Mouse (Mus musculus) 416B (cell line): ENCODE data around the gene Cyp2j5.
"Not testable (repeated sequence)": the region's sequence is repeated elsewhere in the genome, so short reads cannot be mapped to it uniquely, and the experiment has no call there.

Source experiments
- DNase-seq: peaks from one replicate; pipeline ENCODE4 v3.0.0; 2011; ENCODE audit warnings: low read depth

Cyp2j5 gene

DNA sequence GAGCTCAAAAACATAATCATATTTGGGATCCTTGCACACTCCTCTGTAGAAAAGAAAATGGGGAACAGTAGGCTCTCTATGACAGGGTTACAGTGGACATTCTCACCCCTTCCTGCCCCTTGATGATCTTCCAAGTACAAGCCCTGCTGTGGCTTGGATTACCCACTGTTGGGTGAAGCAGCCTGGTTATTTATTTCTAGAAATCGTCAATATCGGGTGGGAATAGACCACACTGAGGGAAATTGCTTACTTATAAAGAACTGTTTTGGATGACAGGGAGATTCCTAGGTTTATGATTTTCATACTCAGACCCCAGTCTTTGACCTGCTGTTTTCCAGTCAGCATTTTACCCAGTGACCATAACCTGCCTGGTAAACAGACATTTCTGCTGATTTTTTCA lies at the start of gene Cyp2j5:
Cyp2j5 (minus strand) TSS at position 164 of the 400 bp plus-strand sequence.
- no peak for DNase-seq

DNA sequence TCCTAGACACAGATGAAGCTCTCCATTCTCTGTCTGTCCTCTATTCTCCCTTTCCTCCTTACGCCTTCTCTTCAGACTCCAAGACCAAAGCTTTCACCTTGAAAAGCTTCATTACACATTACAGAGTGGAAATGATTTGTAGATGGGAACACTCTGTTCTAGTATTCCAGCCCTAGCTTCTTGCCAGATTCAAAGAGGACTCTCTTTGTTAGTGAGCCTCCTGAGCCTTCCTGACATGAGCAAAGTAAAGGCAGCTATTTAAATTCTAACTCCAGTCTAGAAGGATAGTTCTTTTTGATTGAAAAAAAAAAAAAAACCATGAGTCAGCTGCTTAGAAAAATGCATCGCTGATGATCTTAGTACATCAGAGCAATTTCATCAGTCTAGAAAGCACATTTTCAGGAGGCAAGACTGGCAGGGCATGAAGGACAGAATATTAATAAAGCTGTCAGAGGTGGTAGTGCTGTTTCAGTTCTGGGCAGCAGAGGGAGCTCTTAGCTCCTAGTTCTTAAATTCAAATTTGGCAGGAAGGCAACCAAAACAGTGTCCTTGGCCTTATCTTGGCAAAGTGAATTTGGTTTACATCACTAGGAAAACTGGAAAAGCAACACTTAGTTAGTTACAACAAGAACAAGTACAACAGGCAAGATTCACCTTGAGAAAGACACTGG lies 41.5 kb upstream of the Cyp2j5 start:
- peak; percentile 47 for DNase-seq

DNA sequence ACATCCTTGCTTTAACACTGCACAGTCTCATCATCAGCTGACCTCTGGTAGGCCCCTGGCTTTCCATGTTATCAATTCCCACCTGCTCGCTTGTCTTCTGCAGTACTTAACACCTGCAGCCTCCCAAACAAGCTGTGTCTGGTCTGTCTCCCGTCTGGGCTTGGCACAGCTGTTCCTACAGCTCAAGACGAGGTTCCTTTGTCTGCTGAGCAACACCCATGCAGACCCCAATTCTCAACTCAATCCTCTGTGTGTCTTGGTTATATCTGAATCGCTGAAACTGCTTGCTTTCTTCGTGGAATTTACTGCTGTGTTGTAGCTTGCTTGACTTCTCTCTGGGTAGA lies 34.2 kb upstream of the Cyp2j5 start:
- no peak for DNase-seq

DNA sequence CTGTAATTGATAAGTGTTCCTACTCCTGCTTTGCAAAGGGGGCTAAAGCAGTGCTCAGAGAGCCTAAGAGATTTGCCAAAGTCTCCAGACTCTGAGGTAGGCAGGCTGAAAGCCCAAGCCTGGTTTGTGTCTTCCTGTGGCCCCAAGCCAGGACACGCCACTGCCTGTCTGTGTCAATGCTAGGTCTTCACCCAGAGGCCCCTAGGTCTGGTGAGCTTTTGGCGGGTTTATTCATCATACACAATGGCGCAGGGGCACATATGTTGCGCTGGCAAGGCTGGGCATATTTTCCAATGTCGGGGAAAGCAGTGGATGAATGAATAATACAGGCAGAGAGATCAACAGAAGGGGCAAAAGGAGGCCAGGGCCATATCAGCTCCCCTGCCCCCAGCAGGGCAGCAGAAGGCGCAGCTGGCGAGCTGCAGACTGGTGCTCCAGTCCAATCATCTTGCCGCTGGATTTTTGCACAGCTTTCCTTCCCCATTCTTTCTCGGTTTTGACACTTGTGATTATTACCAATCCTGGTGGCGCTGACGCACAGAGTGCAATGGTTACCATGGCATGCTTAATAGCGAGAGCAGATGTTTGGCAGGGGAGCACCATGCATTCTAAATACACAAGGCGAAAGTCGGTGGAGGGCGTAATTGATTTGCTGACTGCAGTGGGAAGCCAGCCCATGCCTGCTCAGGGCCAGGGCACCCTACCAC lies 33.7 kb upstream of the Cyp2j5 start:
- DNase-seq, result no peak

DNA sequence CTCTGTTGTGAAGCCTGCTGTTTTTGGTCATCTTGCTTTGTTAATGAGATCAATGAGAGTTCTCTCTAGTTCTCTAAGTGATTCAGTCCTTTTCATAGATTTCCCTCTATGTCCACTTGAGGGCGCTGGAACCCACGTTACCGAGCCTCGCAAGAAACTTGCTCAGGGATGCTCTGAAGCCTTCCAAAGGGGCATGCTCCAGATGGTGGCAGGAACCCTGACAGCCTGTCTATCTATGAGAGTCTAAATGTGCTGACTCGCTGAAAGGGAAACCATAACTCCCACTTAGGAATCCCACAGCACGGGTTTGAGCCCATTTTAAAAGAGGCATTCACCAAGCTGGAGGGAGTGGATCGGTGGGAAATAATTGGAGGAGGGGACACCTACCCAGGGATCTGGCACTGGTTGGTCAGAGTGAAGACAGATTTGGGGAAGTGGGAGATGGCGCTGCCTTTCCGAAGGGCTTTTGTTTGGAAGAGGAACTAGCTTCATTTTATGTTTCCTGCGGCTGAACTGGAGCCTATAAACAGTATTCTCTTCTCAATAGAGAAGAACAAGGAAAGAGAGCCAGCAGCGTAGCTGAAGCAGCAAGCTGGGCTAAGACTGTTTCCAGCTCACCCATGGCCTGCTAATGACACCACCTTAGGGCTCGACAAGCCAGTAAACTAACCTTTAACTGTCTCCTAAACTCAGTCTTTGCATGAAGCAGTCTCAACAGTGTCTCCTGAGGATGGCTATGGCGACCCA lies 32.8 kb upstream of the Cyp2j5 start:
- DNase-seq, result peak; percentile 43

DNA sequence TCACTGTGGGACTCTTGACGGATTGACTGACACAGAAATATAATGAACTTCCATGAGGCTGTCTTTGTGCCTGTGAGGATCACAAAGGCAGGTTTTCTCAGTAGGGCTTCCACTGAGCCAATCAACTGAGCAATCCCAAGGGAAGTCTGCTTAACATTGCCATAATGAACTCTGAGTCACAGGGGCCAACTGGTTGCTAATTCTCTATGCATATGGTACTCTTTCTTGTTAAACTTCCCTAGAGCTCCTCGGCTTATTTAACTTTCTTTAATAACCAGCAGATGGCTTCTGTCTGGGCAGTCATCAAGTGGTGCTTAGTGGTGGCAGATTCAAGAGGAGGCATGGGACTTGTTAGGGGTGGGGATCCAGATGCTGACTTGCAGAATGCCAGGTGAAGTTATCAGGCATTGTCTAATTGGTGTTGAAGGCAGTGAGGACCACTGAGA lies 23.4 kb upstream of the Cyp2j5 start:
- no peak for DNase-seq

DNA sequence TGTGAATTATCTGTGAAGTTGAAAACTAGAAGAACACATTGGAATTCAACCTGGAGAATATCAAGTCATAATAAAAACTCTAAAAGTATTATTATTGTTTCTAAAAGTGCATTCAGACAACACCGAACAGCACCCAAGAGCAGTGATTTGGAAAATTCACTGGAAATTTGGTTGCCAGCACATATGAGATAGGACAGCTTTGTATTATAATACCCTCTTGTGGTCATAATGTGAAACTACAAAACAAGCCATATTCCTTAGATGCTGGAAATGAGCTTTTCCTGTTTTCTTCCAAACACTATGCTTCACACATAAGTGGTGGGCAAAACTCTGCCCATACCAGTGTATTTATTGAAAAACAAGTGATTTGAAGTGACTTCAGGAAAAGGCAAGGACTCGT lies 19.5 kb upstream of the Cyp2j5 start:
- peak; percentile 4 for DNase-seq

DNA sequence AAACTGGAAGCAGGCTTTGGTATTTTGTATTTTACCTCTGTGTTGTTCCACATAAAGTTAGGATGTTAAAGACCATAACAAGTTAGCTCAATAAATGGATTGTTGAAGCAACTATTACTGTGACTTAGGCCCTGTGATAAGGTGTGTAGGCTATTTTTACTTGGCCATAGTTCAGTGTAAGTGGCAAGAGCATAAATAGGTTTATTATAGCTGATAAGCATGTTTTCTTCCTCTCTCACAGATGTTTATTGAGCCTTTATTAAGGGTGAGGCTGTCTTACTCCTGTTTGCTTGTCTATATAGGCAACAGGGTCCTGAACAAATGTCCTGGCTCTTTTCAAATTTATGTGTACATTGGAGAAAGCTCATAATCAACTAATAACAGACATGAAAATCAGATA lies 17.0 kb upstream of the Cyp2j5 start:
- no peak for DNase-seq

DNA sequence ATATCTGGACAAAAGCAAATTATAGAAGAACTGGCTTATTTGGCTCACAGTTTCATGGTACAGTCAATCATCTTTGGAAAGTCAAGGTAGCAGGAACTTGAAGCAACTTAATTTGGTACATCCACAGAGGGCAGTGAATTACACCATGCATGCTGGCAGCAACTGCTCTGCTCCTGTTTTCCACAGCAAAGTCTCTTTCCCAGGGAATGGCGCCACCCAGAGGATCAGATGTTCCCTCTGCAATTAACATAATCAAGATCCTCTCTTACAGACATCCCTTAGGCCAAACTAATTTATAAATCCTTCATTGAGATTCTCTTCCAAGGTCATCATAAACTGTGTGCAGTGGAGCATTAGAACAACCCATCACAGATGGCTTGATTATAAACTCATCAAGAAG lies 16.3 kb upstream of the Cyp2j5 start:
- no peak for DNase-seq

DNA sequence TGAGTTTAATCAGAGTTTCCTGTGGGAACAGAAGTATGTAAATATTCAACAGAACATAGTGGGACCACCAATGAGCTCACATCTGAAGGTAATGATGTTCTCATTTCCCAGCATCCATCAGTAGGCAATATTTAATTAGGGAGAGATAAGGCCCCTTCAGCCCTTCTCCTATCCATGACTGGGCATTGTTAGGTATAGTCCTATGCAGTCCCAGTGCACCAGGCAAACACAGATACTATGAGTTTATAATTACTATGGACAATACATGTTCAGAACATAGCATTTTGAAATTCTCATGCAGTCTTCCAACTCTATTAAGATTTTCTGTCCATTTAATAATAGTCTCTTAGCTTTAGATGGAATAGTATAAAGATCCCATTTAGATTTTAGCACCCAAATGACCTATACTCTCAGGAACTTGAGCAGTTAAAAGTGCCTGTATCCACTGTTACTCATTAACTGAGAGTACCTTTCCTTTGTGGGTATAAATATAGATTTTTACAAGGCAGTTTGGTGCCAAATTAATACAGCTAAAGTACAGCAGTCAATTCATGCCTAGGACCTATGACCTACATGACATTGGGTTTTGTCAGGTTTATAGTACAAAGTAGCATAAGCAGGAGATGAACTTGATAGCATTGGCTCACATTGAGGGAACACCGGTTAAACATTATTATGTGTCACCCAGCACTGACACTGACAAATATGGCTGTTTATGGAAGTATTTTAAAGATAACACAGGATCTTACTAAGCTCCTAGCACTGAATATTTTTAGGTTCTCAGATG lies 907 bp upstream of the Cyp2j5 start:
- no peak for DNase-seq

DNA sequence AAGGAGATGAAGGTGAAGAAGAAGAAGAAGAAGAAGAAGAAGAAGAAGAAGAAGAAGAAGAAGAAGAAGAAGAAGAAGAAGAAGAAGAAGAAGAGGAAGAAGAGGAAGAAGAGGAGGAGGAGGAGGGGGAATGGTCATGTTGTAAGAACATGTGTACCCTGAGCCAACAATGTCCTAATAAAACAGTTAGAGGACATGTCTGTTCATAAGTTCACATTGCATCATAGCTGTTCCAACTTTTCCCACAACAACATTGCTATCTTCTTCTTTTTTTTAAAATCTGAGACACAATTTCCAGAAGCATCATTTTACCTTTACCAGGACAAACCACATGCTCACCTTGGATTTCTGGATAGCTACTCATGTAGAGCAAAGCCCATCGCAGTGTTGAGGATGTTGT lies 28.5 kb downstream of the Cyp2j5 start:
- DNase-seq, result no peak

DNA sequence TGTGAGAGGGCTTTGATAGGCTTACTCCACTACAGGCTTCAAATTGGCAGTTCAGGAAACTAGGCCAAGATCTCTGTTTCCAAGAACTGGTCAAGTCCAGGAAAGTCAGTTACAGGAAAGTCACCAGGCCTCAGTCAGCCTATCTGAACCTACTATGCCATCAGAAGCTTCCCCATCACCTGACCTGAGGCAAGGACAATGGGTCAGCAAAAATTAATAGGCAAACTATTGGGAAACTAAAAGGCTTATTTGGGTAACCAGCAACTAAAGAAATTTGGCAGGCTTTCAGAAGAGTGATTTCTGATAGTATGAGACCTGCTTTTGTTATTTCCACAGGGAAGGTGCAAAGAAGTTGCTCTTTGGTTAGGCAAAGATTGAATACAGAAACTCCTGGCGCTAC lies 41.5 kb downstream of the Cyp2j5 start:
- no peak for DNase-seq

DNA sequence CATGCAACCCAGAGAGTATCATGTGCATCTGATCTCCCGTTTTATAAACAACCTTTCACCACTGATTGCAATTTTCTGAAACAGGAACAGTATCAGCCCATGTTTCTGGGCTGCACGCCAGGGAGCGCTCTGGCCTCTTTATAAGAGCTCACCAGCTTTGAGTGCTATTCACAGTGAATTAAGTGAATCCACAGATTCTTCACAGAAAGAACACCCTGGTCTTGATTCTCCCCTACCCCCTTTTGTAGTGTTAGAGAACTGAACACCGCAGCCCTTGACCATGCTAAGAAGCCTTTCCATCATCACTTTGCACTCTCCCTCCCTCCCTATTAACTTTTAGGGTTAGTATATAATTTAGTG lies 72.2 kb downstream of the Cyp2j5 start:
- no peak for DNase-seq

DNA sequence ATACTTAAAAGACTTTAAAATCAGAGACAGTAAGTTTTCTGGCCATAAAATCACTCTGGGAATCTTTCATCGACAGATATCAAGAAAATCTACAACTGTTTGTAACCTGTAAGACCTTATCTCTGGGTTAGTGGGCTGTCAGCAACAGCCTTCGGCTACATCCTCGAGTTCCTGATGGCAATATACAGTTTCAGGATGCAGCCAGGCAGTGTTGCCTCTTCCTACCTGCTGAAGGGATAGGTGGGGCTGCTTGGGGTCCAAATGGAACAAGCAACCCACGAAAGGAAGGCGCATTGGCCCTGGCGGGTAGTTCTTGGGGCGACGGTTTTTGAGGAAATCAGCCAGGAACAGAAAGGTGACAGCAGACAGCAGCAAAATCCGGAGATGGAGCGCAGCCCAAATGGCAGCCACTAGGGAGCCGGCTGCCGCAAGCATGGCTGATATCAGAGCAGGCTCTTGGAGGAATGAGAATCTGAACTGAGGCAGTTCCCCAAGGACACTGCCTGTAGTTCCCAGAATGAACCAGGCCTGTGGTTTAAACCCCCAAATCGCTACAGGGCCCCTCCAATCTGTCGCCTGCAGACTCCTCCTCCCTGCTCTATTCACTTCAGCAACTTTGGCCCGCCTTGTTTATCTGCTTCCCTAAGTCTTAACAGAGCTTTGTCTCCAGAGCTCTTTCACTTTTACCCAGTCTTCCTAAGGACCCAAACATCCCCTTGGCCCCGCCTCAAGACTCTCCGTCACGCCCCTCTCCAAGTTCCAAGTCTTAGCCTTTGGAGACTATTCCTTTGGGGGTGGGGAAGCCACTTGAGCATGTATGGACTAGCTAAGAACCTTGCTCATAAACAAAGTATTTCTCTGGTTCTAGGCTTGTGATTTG lies 72.8 kb downstream of the Cyp2j5 start, which contains the start of gene Cyp2j9:
Cyp2j9 (minus strand) TSS at position 668 of the 880 bp plus-strand sequence.
- no peak for DNase-seq

DNA sequence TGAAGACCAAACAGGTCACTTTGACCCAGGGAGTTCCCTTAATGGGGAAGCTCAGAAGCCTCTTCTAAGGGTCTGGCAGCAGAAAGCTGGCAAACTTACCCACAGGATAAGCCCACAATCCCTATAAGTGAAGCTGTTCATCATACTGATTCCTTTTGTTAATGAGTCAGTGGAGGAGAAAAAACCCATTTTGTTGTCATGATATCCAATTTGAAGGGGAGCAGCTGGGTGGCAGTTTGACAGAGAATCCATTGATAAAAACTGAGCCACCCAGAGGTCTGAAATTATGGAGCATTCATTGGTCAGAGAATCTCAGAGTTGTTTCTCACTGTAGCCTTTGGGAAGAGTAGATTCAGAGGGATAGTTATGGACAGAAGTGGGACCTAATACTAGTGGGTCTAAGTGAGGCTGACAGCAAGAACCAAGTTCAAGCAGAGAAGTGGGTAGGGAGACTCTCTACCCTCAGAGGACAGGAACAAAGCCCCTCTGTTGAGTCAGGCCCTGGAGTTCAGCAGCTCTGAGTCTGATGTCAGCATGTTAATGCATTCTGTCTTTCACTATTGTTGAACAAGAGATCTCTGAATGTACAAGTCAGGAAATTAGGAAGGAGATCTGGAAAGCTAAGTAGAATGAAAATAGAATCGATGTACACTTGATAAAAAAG lies 82.4 kb downstream of the Cyp2j5 start:
- DNase-seq, result no peak

DNA sequence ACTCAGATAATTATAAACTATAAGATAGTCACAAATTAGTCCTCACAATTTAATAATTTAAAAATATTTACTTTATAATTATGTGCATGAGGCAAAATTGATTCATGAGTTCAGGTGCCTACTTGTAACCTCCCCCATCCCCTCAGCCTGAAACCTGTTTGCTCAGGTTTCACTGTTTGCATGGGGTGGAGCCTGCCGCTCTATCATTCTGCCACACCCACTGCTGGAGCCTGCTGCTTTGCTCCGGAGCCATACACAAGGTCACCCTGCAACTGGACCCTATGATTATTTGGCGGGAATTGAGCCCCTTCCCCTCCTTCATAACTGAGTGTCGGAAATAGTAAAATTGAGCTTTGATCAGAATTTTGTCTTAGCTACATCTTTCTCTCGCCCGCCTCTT lies 83.6 kb downstream of the Cyp2j5 start:
- not testable (repeated sequence) for DNase-seq
